ENCODE assay signal across 16 mouse cellular contexts in genomic region chr10:126002081-126002755, GRCm38 (mm10). TPM values are rescaled to one million over a fixed set of nuclear protein-coding genes. Genes with fewer than 3 reads are reported as not detected.
DNase-seq lines count a peak whose midpoint lies in the region; ATAC-seq and TF ChIP-seq lines count a peak whose summit lies in the region.
"Had no signal": no experiment of that assay in that cellular context is flagged by ENCODE, and none has a peak within 500 bp of the region (broad histone marks: within the 10 kb centered on the region; RNA-seq: fewer than 3 reads in every experiment).

No protein-coding gene starts in this region.

- DNase-seq in gastrocnemius, adult 2 months, result no peak
- no peak for DNase-seq in gastrocnemius, adult 8-10 months (ENCODE audit: low spot score in 2 of 2)
- peak; percentile 57 for DNase-seq in lung, embryonic 14.5 days
- DNase-seq in lung, postnatal 36 days, result no peak
- DNase-seq in intestine, embryonic 14.5 days (ENCODE audit: low spot score), result no peak
- no peak for DNase-seq in thymus, postnatal 14 days
- DNase-seq in urinary bladder, postnatal 36 days (ENCODE audit: low spot score in 2 of 2), result no peak
- DNase-seq: B cell, adult 2 months; cerebellum, adult 9-11 months; liver, postnatal 0 days had no signal

- WGBS in lung, embryonic 14.5 days, result 66% methylated on average over 14 of the region's 14 CpGs
- WGBS in intestine, embryonic 14.5 days, result 64% methylated on average over 14 of the region's 14 CpGs
- WGBS in stomach, embryonic 14.5 days, result 70% methylated on average over 14 of the region's 14 CpGs

- H3K4me3 ChIP-seq in gastrocnemius, adult 2 months, result no peak overlapping the region
- no peak overlapping the region for H3K4me3 ChIP-seq in lung, embryonic 14.5 days (ENCODE audit: low read depth, low read length)
- no peak overlapping the region for H3K4me3 ChIP-seq in intestine, embryonic 14.5 days (ENCODE audit: low read depth, low read length)
- no peak overlapping the region for H3K4me3 ChIP-seq in stomach, embryonic 14.5 days (ENCODE audit: low read depth, low read length)
- H3K4me3 ChIP-seq: heart, embryonic 15.5 days; midbrain, embryonic 13.5 days had no signal

- H3K4me2 ChIP-seq in lung, embryonic 14.5 days, result no peak overlapping the region
- no peak overlapping the region for H3K4me2 ChIP-seq in intestine, embryonic 14.5 days (ENCODE audit: low read length)
- H3K4me2 ChIP-seq in stomach, embryonic 14.5 days (replicated peaks; ENCODE audit: low read depth, low read length), result no peak overlapping the region
- H3K4me2 ChIP-seq: heart, embryonic 15.5 days; midbrain, embryonic 13.5 days had no signal

- no peak for TF ChIP-seq CTCF in gastrocnemius, adult 2 months (IDR thresholded peaks at IDR 0.05)
- TF ChIP-seq CTCF in lung, embryonic 14.5 days (IDR thresholded peaks at IDR 0.05; ENCODE audit: low read depth), result no peak

- H3K36me3 ChIP-seq in lung, embryonic 14.5 days (ENCODE audit: insufficient read depth), result peaks cover 69% of the 10 kb centered on the region
- peaks cover 85% of the 10 kb centered on the region for H3K36me3 ChIP-seq in intestine, embryonic 14.5 days (ENCODE audit: control insufficient read depth, insufficient read depth, low read length)
- H3K36me3 ChIP-seq in stomach, embryonic 14.5 days (ENCODE audit: control insufficient read depth, insufficient read depth, low read length), result peaks cover 61% of the 10 kb centered on the region
- H3K36me3 ChIP-seq: heart, embryonic 15.5 days had no signal

- ATAC-seq in lung, embryonic 14.5 days (ENCODE audit: insufficient read depth), result peak; percentile 48
- ATAC-seq in intestine, embryonic 14.5 days (replicated peaks; ENCODE audit: low FRiP score, low TSS enrichment, low read depth), result peak; percentile 48; the same call in 1 of the 2 replicates
- ATAC-seq in stomach, embryonic 14.5 days (ENCODE audit: insufficient number of reproducible peaks, insufficient read depth, low FRiP score, low read depth), result no peak
- ATAC-seq: activated CD4-positive, CD25-positive, alpha-beta regulatory T cell, adult 4 months; liver, postnatal 0 days had no signal

- H3K27ac ChIP-seq in gastrocnemius, adult 2 months, result peak overlapping the region; percentile 52; the same call in 1 of the 2 replicates
- no peak overlapping the region; the same call in 1 of the 2 replicates for H3K27ac ChIP-seq in lung, embryonic 14.5 days (ENCODE audit: low read depth)
- peak overlapping the region; percentile 77 for H3K27ac ChIP-seq in intestine, embryonic 14.5 days (ENCODE audit: low read depth)
- peak overlapping the region; percentile 50; the same call in 1 of the 2 replicates for H3K27ac ChIP-seq in stomach, embryonic 14.5 days (ENCODE audit: low read length)
- H3K27ac ChIP-seq: heart, embryonic 15.5 days; midbrain, embryonic 13.5 days had no signal

- no peaks in the 10 kb centered on the region for H3K9me3 ChIP-seq in lung, embryonic 14.5 days (ENCODE audit: low read depth, low read length)
- no peaks in the 10 kb centered on the region for H3K9me3 ChIP-seq in intestine, embryonic 14.5 days (ENCODE audit: control insufficient read depth, low read length)
- H3K9me3 ChIP-seq in stomach, embryonic 14.5 days (ENCODE audit: control insufficient read depth, low read depth, low read length), result no peaks in the 10 kb centered on the region
- H3K9me3 ChIP-seq: heart, embryonic 15.5 days; midbrain, embryonic 13.5 days had no signal

- no peaks in the 10 kb centered on the region for H3K27me3 ChIP-seq in lung, embryonic 14.5 days (ENCODE audit: insufficient read depth, low read length)
- no peaks in the 10 kb centered on the region for H3K27me3 ChIP-seq in intestine, embryonic 14.5 days (replicated peaks; ENCODE audit: control insufficient read depth, insufficient read depth, low read length)
- no peaks in the 10 kb centered on the region for H3K27me3 ChIP-seq in stomach, embryonic 14.5 days (ENCODE audit: control insufficient read depth, insufficient read depth, low read length)
- H3K27me3 ChIP-seq: heart, embryonic 15.5 days; midbrain, embryonic 13.5 days had no signal

- intact Hi-C loops in gastrocnemius, adult 2 months (cut with DNase I), result loop anchor here (5.0 kb wide), 2 partner anchors 35 to 330 kb away; partner anchors contain the start of gene Lrig3

- H3K9ac ChIP-seq in lung, embryonic 14.5 days, result no peak overlapping the region
- no peak overlapping the region for H3K9ac ChIP-seq in intestine, embryonic 14.5 days (ENCODE audit: low read length)
- no peak overlapping the region for H3K9ac ChIP-seq in stomach, embryonic 14.5 days (replicated peaks; ENCODE audit: low read depth, low read length)
- H3K9ac ChIP-seq: heart, embryonic 15.5 days; liver, postnatal 0 days; midbrain, embryonic 13.5 days had no signal

- H3K4me1 ChIP-seq in lung, embryonic 14.5 days (ENCODE audit: insufficient read depth), result no peaks in the 10 kb centered on the region
- H3K4me1 ChIP-seq in intestine, embryonic 14.5 days (replicated peaks; ENCODE audit: control insufficient read depth, insufficient read depth, low read length), result peaks cover 13% of the 10 kb centered on the region
- H3K4me1 ChIP-seq in stomach, embryonic 14.5 days (ENCODE audit: control insufficient read depth, insufficient read depth, low read length), result peaks cover 10% of the 10 kb centered on the region
- H3K4me1 ChIP-seq: heart, embryonic 15.5 days had no signal

RNA-seq across cellular contexts. Expression of gene Lrig3, which starts 36.2 kb away (rescaled TPM):
- 1 to 10 TPM; 4.0 to 4.5 TPM for total RNA-seq in gastrocnemius, adult 2 months (2021)
- total RNA-seq in gastrocnemius, adult 8-10 months (2022), result 1 to 10 TPM; 3.0 to 4.0 (median 3.6) TPM
- polyA plus RNA-seq in lung, embryonic 14.5 days (2014; fragmentation: Nextera tagmentation; extraction: Ambion mirVana), result 12.0 and 12.1 TPM in 2 replicates
- 23.0 and 29.6 TPM in 2 replicates for polyA plus RNA-seq in intestine, embryonic 14.5 days (2014; fragmentation: Nextera tagmentation; extraction: Ambion mirVana)
- 37.0 and 37.5 TPM in 2 replicates for polyA plus RNA-seq in stomach, embryonic 14.5 days (2014; fragmentation: Nextera tagmentation; extraction: Ambion mirVana)
- total RNA-seq: MEL; neutrophil, adult 5-6 weeks had no signal
- polyA plus RNA-seq: activated CD4-positive, CD25-positive, alpha-beta regulatory T cell, adult 4 months had no signal
